Mouse (Mus musculus): ENCODE data around the gene Etfb. TPM values are rescaled to one million over a fixed set of nuclear protein-coding genes. Genes with fewer than 3 reads are reported as not detected.

Etfb gene
- polyA plus RNA-seq, 1 experiment from 2014 or later, result 202 TPM

DNA sequence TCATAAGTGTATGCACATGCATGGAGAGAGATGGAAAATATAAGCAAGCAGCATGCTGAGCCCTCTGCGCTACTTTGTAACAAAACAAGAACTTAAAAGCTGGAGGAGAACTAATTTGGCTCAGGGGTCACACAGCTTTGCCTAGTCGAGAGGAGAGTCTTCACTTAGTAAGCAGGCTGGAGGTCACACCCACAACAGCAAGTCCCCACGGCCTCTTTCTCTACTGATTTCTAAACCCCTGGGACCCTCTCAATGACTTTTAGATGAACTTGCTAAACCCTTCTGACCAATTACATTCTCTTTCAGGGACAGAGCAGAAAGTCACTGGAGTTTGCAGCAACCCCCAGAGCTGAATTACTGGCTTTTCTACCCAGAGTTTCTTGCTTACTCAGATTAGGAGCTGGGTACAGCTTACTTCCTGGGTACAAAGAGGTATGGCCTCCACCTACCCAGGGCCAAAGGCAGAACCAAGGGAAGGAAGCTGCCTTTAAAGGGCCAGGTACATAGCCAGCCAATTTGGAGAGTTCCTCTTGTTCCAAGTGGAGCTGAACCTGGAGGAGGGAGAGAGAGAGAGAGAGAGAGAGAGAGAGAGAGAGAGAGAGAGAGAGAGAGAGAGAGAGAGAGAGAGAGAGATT lies 19.8 kb upstream of the Etfb start:
- WGBS, result 57% methylated on average over 3 of the region's 3 CpGs

DNA sequence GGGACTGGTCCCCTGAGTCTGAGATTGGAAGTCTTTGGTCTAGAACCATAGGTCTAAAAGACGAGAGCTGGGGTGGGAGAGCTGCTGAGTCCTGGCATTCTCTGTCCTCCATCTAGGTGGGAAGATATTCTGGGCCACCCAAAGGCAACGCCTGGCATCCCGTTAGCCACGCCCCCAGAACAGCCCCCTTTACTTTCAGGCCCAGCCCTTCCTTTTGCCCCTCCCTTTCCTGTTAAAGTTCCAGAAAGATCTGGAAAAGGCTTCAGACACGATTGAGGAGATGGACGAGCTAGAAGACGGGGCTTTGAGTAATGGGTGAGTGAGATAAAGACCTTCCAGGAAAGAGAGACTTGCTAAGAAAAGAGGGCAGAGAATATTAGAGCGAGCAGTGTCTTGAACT lies 16.5 kb upstream of the Etfb start, which contains the start of gene Lim2:
Gene Lim2, plus strand, starts transcription at position 265 of the 400 bp plus-strand sequence.
- 94% methylated on average over 8 of the region's 8 CpGs for WGBS
- H3K4me1 ChIP-seq (ENCODE audit: control insufficient read depth, insufficient read depth, low read length), result no peaks in the 10 kb centered on the region
- no peak within 1 kb of the TSS for H3K4me3 ChIP-seq (ENCODE audit: low read depth, low read length)
- ATAC-seq (ENCODE audit: low FRiP score), result no peak
- no peak within 1 kb of the TSS for H3K9ac ChIP-seq (ENCODE audit: low read length)
- H3K4me2 ChIP-seq, result no peak within 1 kb of the TSS
- DNase-seq (ENCODE audit: low spot score, missing footprints), result no peak
- no peaks in the 10 kb centered on the region for H3K36me3 ChIP-seq (ENCODE audit: control insufficient read depth, insufficient read depth, low read length)
- no peak within 1 kb of the TSS for H3K27ac ChIP-seq (ENCODE audit: low read depth, low read length)
- H3K27me3 ChIP-seq (ENCODE audit: control insufficient read depth, insufficient read depth, low read length), result no peaks in the 10 kb centered on the region
- H3K9me3 ChIP-seq (ENCODE audit: control insufficient read depth, low read length), result no peaks in the 10 kb centered on the region

More for the DNA sequence above, 19.8 kb upstream of the Etfb start:
- no peak overlapping the region for H3K4me3 ChIP-seq (ENCODE audit: low read depth, low read length)
- DNase-seq (ENCODE audit: low spot score, missing footprints), result no peak
- H3K9ac ChIP-seq (ENCODE audit: low read length), result no peak overlapping the region
- H3K27ac ChIP-seq (ENCODE audit: low read depth, low read length), result no peak overlapping the region
- no peaks in the 10 kb centered on the region for H3K27me3 ChIP-seq (ENCODE audit: control insufficient read depth, insufficient read depth, low read length)
- no peak overlapping the region for H3K4me2 ChIP-seq
- H3K9me3 ChIP-seq (ENCODE audit: control insufficient read depth, low read length), result no peaks in the 10 kb centered on the region
- no peaks in the 10 kb centered on the region for H3K4me1 ChIP-seq (ENCODE audit: control insufficient read depth, insufficient read depth, low read length)
- no peak for ATAC-seq (ENCODE audit: low FRiP score)
- H3K36me3 ChIP-seq (ENCODE audit: control insufficient read depth, insufficient read depth, low read length), result no peaks in the 10 kb centered on the region

DNA sequence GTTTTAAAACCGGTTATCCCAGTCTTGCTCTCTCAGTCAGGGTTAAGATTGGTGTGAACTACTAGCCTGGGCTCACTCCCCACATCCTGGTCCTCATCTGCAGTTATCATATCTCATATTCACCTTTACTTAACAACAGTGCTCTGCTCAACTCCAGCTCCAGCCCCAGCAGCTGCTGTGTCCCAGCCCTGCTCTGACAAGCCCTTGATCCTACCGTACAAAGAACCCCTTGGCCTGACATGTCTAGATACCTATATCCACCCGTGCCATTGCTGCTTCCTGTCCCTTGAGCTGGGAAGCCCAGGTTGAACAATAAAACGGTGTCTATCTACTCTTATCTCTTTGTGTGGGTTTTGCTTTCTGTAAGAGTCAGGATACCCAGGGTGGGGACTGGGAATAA lies 14.4 kb upstream of the Etfb start:
- H3K4me1 ChIP-seq (ENCODE audit: control insufficient read depth, insufficient read depth, low read length), result no peaks in the 10 kb centered on the region
- no peak for ATAC-seq (ENCODE audit: low FRiP score)
- H3K9me3 ChIP-seq (ENCODE audit: control insufficient read depth, low read length), result no peaks in the 10 kb centered on the region
- H3K4me2 ChIP-seq, result no peak overlapping the region
- no peaks in the 10 kb centered on the region for H3K36me3 ChIP-seq (ENCODE audit: control insufficient read depth, insufficient read depth, low read length)
- no peak overlapping the region for H3K4me3 ChIP-seq (ENCODE audit: low read depth, low read length)
- DNase-seq (ENCODE audit: low spot score, missing footprints), result no peak
- 71% methylated on average over 4 of the region's 4 CpGs for WGBS
- H3K9ac ChIP-seq (ENCODE audit: low read length), result no peak overlapping the region
- no peaks in the 10 kb centered on the region for H3K27me3 ChIP-seq (ENCODE audit: control insufficient read depth, insufficient read depth, low read length)
- H3K27ac ChIP-seq (ENCODE audit: low read depth, low read length), result no peak overlapping the region

DNA sequence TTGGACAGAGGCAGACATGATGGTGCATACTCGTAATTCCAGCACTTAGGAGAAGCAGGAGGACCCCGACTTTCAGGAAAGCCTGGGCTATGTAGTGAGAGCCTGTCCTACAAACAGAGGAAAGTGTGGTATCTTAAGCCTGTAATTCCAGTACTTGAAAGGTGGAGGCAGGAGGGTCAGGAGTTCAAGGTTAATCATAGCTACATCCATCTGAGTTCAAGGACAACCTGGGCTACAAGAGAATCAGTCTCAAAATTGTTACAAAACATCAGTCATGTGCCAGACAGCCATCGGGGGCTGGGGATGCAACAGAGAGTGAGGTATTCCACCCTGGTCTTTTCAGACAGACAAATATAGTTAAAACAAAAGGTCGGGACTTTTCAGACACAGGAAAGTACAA lies 11.0 kb upstream of the Etfb start:
- Histone ChIP-seq H3K4me3 (ENCODE audit: low read depth, low read length) (no peak overlapping the region), H3K4me2 (no peak overlapping the region), H3K4me1 (ENCODE audit: control insufficient read depth, insufficient read depth, low read length) (no peaks in the 10 kb centered on the region), H3K36me3 (ENCODE audit: control insufficient read depth, insufficient read depth, low read length) (no peaks in the 10 kb centered on the region), H3K27ac (ENCODE audit: low read depth, low read length) (no peak overlapping the region), H3K9me3 (ENCODE audit: control insufficient read depth, low read length) (no peaks in the 10 kb centered on the region), H3K9ac (ENCODE audit: low read length) (no peak overlapping the region), H3K27me3 (ENCODE audit: control insufficient read depth, insufficient read depth, low read length) (no peaks in the 10 kb centered on the region)
- DNase-seq (ENCODE audit: low spot score, missing footprints) (no peak), ATAC-seq (ENCODE audit: low FRiP score) (no peak)
- WGBS, result 79% methylated on average over 4 of the region's 4 CpGs

DNA sequence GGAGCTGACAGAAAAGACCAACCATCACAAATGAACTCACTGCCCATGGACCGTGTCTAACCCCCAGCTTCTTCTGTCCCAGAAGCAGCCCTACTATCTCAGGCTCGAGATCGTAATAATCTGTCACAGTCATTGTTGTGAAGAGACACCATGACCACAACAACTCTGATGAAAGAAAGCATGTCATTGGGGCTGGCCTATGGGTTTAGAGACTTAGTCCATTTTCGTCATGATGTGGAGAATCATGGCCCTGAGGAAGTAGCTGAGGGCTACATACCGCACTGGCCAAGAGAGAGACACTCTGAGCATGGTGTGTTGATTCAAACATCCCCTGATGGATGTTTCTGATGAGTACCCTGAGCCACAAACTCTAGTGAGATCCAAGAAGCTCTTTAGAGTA lies 9.2 kb upstream of the Etfb start:
- Histone ChIP-seq H3K9me3 (ENCODE audit: control insufficient read depth, low read length) (no peaks in the 10 kb centered on the region), H3K4me1 (ENCODE audit: control insufficient read depth, insufficient read depth, low read length) (no peaks in the 10 kb centered on the region), H3K36me3 (ENCODE audit: control insufficient read depth, insufficient read depth, low read length) (no peaks in the 10 kb centered on the region), H3K27ac (ENCODE audit: low read depth, low read length) (no peak overlapping the region), H3K4me2 (no peak overlapping the region), H3K4me3 (ENCODE audit: low read depth, low read length) (no peak overlapping the region), H3K27me3 (ENCODE audit: control insufficient read depth, insufficient read depth, low read length) (no peaks in the 10 kb centered on the region), H3K9ac (ENCODE audit: low read length) (no peak overlapping the region)
- 89% methylated on average over 5 of the region's 5 CpGs for WGBS
- no peak for ATAC-seq (ENCODE audit: low FRiP score)
- no peak for DNase-seq (ENCODE audit: low spot score, missing footprints)

DNA sequence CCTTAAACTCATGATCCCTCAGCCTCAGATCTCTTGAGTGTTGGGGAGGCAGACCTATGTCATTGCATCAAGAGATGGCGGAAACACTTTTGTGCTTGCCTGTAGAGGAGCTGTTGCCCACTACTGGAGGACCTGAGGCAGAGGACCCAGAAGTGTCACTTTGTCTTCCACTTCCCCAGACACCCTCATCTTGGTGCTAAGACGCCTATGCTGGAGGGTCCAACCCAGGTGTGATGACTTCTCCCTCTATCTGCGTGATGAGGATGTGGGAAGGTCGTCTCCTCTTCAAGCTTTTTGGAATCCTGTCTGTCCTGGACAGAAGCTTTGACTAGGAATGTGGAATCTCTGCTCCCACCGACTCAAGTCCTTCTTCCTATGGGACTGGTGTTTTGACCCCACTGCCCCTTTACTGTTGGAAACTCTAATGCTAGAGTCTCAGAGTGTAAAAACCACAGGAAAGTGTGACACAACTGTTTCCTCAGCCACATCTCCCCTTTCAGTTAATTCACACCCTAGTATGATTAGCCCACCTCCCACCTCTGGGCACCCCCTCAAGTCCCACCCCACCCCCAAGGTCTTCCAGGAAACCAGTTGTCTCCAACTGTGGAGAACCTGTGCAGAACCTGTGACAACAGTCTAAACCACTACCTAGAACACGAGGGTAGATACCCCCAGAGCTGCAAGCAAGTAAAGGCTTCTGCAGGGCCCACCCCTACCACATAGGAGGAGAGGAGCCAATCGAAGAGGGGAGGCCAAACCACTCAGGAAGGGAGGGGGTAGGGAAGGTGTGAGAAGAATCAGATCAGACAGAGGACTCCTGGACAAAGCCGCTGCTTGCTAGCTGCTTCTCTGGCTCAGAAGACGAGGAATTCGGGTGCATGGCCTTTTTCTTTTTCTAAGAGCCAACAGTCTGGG lies 7.3 kb upstream of the Etfb start, which contains the start of gene Nkg7:
Gene Nkg7, plus strand, starts transcription at position 733 of the 915 bp plus-strand sequence.
- H3K27me3 ChIP-seq (ENCODE audit: control insufficient read depth, insufficient read depth, low read length), result no peaks in the 10 kb centered on the region
- no peak within 1 kb of the TSS for H3K27ac ChIP-seq (ENCODE audit: low read depth, low read length)
- H3K9me3 ChIP-seq (ENCODE audit: control insufficient read depth, low read length), result no peaks in the 10 kb centered on the region
- no peak within 1 kb of the TSS for H3K9ac ChIP-seq (ENCODE audit: low read length)
- no peaks in the 10 kb centered on the region for H3K36me3 ChIP-seq (ENCODE audit: control insufficient read depth, insufficient read depth, low read length)
- H3K4me1 ChIP-seq (ENCODE audit: control insufficient read depth, insufficient read depth, low read length), result no peaks in the 10 kb centered on the region
- no peak for ATAC-seq (ENCODE audit: low FRiP score)
- 79% methylated on average over 10 of the region's 10 CpGs for WGBS
- H3K4me2 ChIP-seq, result no peak within 1 kb of the TSS
- DNase-seq (ENCODE audit: low spot score, missing footprints), result no peak
- no peak within 1 kb of the TSS for H3K4me3 ChIP-seq (ENCODE audit: low read depth, low read length)

DNA sequence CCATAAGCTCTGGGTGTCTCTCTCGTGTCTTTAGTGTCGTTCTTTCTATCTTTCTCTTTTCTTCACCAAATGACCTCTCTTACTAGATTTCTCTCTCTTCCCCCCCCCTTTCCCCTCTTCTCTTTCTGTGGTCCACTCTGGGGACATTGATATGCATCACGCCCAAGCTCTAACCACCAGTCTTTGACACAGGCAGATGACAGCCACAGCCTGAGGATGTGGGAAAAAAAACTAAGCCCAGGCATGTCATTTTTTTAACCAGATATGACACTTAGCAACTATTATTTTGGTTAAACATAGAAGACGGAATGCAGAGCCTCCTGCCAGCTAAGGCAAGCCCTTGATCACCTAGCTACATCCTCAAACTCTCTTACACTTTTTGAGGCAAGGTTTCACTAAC lies 5.3 kb upstream of the Etfb start:
- ATAC-seq (ENCODE audit: low FRiP score) (no peak), DNase-seq (ENCODE audit: low spot score, missing footprints) (no peak)
- Histone ChIP-seq H3K4me2 (no peak overlapping the region), H3K9ac (ENCODE audit: low read length) (no peak overlapping the region), H3K27ac (ENCODE audit: low read depth, low read length) (no peak overlapping the region), H3K9me3 (ENCODE audit: control insufficient read depth, low read length) (no peaks in the 10 kb centered on the region), H3K4me1 (ENCODE audit: control insufficient read depth, insufficient read depth, low read length) (peaks cover 3% of the 10 kb centered on the region; the same call in 1 of the 2 replicates), H3K27me3 (ENCODE audit: control insufficient read depth, insufficient read depth, low read length) (no peaks in the 10 kb centered on the region), H3K36me3 (ENCODE audit: control insufficient read depth, insufficient read depth, low read length) (no peaks in the 10 kb centered on the region), H3K4me3 (ENCODE audit: low read depth, low read length) (no peak overlapping the region)
- WGBS, result 75% methylated on average over 4 of the region's 4 CpGs

DNA sequence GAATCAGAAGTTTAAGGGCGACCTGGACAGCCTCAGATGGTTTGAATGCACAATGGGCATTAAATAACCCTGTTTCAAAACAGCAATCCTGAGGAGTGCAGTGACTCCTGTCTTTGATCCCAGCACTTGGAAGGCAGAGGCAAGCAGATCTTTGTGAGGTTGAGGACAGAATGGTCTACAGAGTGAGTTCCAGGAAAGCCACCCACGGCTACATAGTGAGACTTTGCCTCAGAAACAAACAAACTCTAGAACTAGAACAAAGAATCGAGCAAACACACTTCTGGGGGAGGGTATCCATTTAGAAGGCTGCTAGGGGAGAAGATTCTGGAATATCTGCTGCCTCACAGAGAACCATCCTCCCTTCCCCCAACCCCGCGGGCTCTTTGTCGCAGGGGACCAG lies 3.4 kb upstream of the Etfb start, which contains the start of gene Cldnd2:
Gene Cldnd2, plus strand, starts transcription at position 301 of the 400 bp plus-strand sequence.
- Histone ChIP-seq H3K4me1 (ENCODE audit: control insufficient read depth, insufficient read depth, low read length) (peaks cover 8% of the 10 kb centered on the region), H3K4me2 (no peak within 1 kb of the TSS), H3K4me3 (ENCODE audit: low read depth, low read length) (no peak within 1 kb of the TSS), H3K36me3 (ENCODE audit: control insufficient read depth, insufficient read depth, low read length) (no peaks in the 10 kb centered on the region), H3K27ac (ENCODE audit: low read depth, low read length) (no peak within 1 kb of the TSS), H3K9me3 (ENCODE audit: control insufficient read depth, low read length) (no peaks in the 10 kb centered on the region), H3K9ac (ENCODE audit: low read length) (no peak within 1 kb of the TSS), H3K27me3 (ENCODE audit: control insufficient read depth, insufficient read depth, low read length) (no peaks in the 10 kb centered on the region)
- ATAC-seq (ENCODE audit: low FRiP score) (no peak), DNase-seq (ENCODE audit: low spot score, missing footprints) (no peak)
- WGBS, result 77% methylated on average over 6 of the region's 6 CpGs

DNA sequence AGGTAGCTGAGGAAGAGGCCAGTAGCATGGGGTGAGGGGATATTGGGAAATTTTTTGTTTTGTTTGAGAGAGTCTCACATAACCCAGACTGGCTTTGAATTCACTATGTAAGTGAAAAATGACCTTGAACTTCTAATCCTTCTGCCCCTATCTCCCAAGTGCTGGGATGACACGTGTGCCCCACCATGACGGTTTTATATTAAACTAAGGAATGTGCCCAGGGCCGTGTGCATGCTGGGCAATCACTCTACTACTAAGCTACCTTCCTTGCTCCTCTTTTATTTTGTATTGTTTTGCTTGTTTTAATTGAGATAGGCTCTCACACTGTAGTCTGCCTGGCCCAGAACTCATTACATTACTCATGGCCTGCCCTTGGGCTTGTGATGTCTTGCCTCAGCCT lies 2.8 kb upstream of the Etfb start:
- Histone ChIP-seq H3K9ac (ENCODE audit: low read length) (no peak overlapping the region), H3K4me1 (ENCODE audit: control insufficient read depth, insufficient read depth, low read length) (peaks cover 8% of the 10 kb centered on the region), H3K27ac (ENCODE audit: low read depth, low read length) (no peak overlapping the region), H3K4me3 (ENCODE audit: low read depth, low read length) (no peak overlapping the region), H3K36me3 (ENCODE audit: control insufficient read depth, insufficient read depth, low read length) (no peaks in the 10 kb centered on the region), H3K4me2 (no peak overlapping the region), H3K9me3 (ENCODE audit: control insufficient read depth, low read length) (no peaks in the 10 kb centered on the region), H3K27me3 (ENCODE audit: control insufficient read depth, insufficient read depth, low read length) (no peaks in the 10 kb centered on the region)
- DNase-seq (ENCODE audit: low spot score, missing footprints) (no peak), ATAC-seq (ENCODE audit: low FRiP score) (no peak)
- WGBS, result 91% methylated on average over 3 of the region's 3 CpGs
